Mouse (Mus musculus): ENCODE results near the gene Macrod2.

- TF ChIP-seq CTCF (IDR thresholded peaks at IDR 0.05; ENCODE audit: low read depth, low read length) (no peak), POLR2A (IDR thresholded peaks at IDR 0.05; ENCODE audit: extremely low read depth, insufficient read depth, low read length) (no peak)
Observed at GRCm38 (mm10) chr2:140819391-140820120, 424.4 kb downstream of the Macrod2 start.
